Mouse (Mus musculus) brown adipose tissue, adult 24 weeks (tissue): ENCODE data around the gene Map7d1. TPM values are rescaled to one million over a fixed set of nuclear protein-coding genes. Genes with fewer than 3 reads are reported as not detected.
A peak's percentile ranks its signal among the peaks of the same experiment; 100 is the strongest.

Experiments
- H3K27ac ChIP-seq: fragments of 200-500 bp; replicated peaks from 2 replicates; pipeline ENCODE4 v1.5.1; 2012; ENCODE audit warnings: low read depth, mild to moderate bottlenecking, low read length
- H3K4me1 ChIP-seq: fragments of 200-500 bp; 2 replicates; pipeline ENCODE4 v1.6.1; 2012; ENCODE audit warnings: low read length, mixed read lengths; ENCODE audit not compliant: control insufficient read depth, insufficient read depth, insufficient read length
- H3K4me3 ChIP-seq: fragments of 200-500 bp; 2 replicates; pipeline ENCODE4 v1.5.1; 2012; ENCODE audit warnings: low read depth, mild to moderate bottlenecking, low read length, moderate library complexity; ENCODE audit not compliant: insufficient read depth
- polyA plus RNA-seq: library from polyadenylated mRNA; stranded (reverse); fragments of >200 nt; gene quantifications from 2 replicates; pipeline ENCODE4 v1.2.4, GENCODE M21; 2012; ENCODE audit not compliant: missing spikeins, insufficient read depth, insufficient read length

Gene Map7d1
- polyA plus RNA-seq = 27.0 and 28.4 TPM in 2 replicates

GRCm38 (mm10) chr4:126256131-126256791, at the start of gene Map7d1:
Gene Map7d1 (minus strand): TSS chr4:126256343.
- H3K4me1 ChIP-seq = peaks cover 44% of the 10 kb centered on the region
- H3K4me3 ChIP-seq = peak within 1 kb of the TSS; percentile 79
- peak within 1 kb of the TSS; percentile 91 for H3K27ac ChIP-seq

GRCm38 (mm10) chr4:126305428-126305827, 49.3 kb upstream of the Map7d1 start:
- no peak overlapping the region for H3K4me3 ChIP-seq
- no peaks in the 10 kb centered on the region; the same call in 1 of the 2 replicates for H3K4me1 ChIP-seq
- no peak overlapping the region for H3K27ac ChIP-seq

GRCm38 (mm10) chr4:126303877-126304276, 47.7 kb upstream of the Map7d1 start:
- Histone ChIP-seq H3K27ac (no peak overlapping the region), H3K4me1 (no peaks in the 10 kb centered on the region; the same call in 1 of the 2 replicates), H3K4me3 (no peak overlapping the region)

- Histone ChIP-seq H3K4me3 (peak overlapping the region; percentile 13; the same call in 1 of the 2 replicates), H3K4me1 (peaks cover 4% of the 10 kb centered on the region; the same call in 1 of the 2 replicates), H3K27ac (no peak overlapping the region)
These were observed 45.6 kb upstream of the Map7d1 start for GRCm38 (mm10) chr4:126301584-126302309.

- H3K4me3 ChIP-seq = peak overlapping the region; percentile 13; the same call in 1 of the 2 replicates
- no peak overlapping the region for H3K27ac ChIP-seq
- peaks cover 4% of the 10 kb centered on the region; the same call in 1 of the 2 replicates for H3K4me1 ChIP-seq
These were observed 44.9 kb upstream of the Map7d1 start for GRCm38 (mm10) chr4:126300916-126301583.

- Histone ChIP-seq H3K27ac (no peak overlapping the region), H3K4me1 (peaks cover 4% of the 10 kb centered on the region; the same call in 1 of the 2 replicates), H3K4me3 (peak overlapping the region; percentile 48)
These were observed 40.5 kb upstream of the Map7d1 start for GRCm38 (mm10) chr4:126296617-126297101.

GRCm38 (mm10) chr4:126295937-126296336, 39.8 kb upstream of the Map7d1 start:
- Histone ChIP-seq H3K4me1 (peaks cover 4% of the 10 kb centered on the region; the same call in 1 of the 2 replicates), H3K4me3 (no peak overlapping the region), H3K27ac (no peak overlapping the region)

- Histone ChIP-seq H3K4me1 (peaks cover 4% of the 10 kb centered on the region; the same call in 1 of the 2 replicates), H3K4me3 (no peak overlapping the region), H3K27ac (no peak overlapping the region)
These were observed 39.0 kb upstream of the Map7d1 start for GRCm38 (mm10) chr4:126295152-126295551.

GRCm38 (mm10) chr4:126291196-126291595, 35.1 kb upstream of the Map7d1 start:
- Histone ChIP-seq H3K4me3 (no peak overlapping the region), H3K27ac (no peak overlapping the region), H3K4me1 (peaks cover 3% of the 10 kb centered on the region)

- H3K4me1 ChIP-seq = peaks cover 3% of the 10 kb centered on the region
- H3K27ac ChIP-seq = no peak overlapping the region
- no peak overlapping the region for H3K4me3 ChIP-seq
These were observed 34.2 kb upstream of the Map7d1 start for GRCm38 (mm10) chr4:126290314-126290713.

GRCm38 (mm10) chr4:126288085-126288666, 32.0 kb upstream of the Map7d1 start:
- Histone ChIP-seq H3K4me3 (no peak overlapping the region), H3K27ac (no peak overlapping the region), H3K4me1 (peaks cover 3% of the 10 kb centered on the region)

- Histone ChIP-seq H3K27ac (no peak overlapping the region), H3K4me3 (no peak overlapping the region), H3K4me1 (peaks cover 3% of the 10 kb centered on the region)
These were observed 31.3 kb upstream of the Map7d1 start for GRCm38 (mm10) chr4:126287302-126287995.

GRCm38 (mm10) chr4:126286492-126286891, 30.3 kb upstream of the Map7d1 start, which contains the start of gene Col8a2:
Gene Col8a2 (plus strand): TSS chr4:126286793.
- H3K4me1 ChIP-seq = peaks cover 3% of the 10 kb centered on the region
- peak within 1 kb of the TSS; percentile 47 for H3K4me3 ChIP-seq
- H3K27ac ChIP-seq = no peak within 1 kb of the TSS

GRCm38 (mm10) chr4:126283582-126283981, 27.4 kb upstream of the Map7d1 start:
- Histone ChIP-seq H3K4me1 (peaks cover 3% of the 10 kb centered on the region), H3K27ac (no peak overlapping the region), H3K4me3 (no peak overlapping the region)
